Mouse (Mus musculus) neural tube, embryonic 11.5 days (tissue): ENCODE measurements around the gene Stard3nl. TPM values are rescaled to one million over a fixed set of nuclear protein-coding genes. Genes with fewer than 3 reads are reported as not detected.
A peak's percentile ranks its signal among the peaks of the same experiment; 100 is the strongest.

Experiments
- ATAC-seq: fragments of 200-750 bp; cut with Nextera tagmentation; 2 replicates; pipeline ENCODE4 v1.8.0; 2017; ENCODE audit warnings: moderate number of reproducible peaks, mild to moderate bottlenecking, moderate TSS enrichment, moderate library complexity; ENCODE audit not compliant: insufficient read depth, low FRiP score, low TSS enrichment
- DNase-seq: peaks from one replicate; pipeline ENCODE4 v3.0.0-alpha.2; 2015; ENCODE audit warnings: low spot score
- H3K27ac ChIP-seq: fragments of 300-500 bp; sonication (generic); 2 replicates; pipeline ENCODE4 v1.5.1; 2014; ENCODE audit warnings: low read depth, mild to moderate bottlenecking, low read length
- H3K27me3 ChIP-seq: fragments of 300-500 bp; sonication (generic); 2 replicates; pipeline ENCODE4 v1.6.1; 2014; ENCODE audit warnings: mild to moderate bottlenecking, low read length, mixed read lengths; ENCODE audit not compliant: control insufficient read depth, insufficient read depth
- H3K36me3 ChIP-seq: fragments of 300-500 bp; sonication (generic); 2 replicates; pipeline ENCODE4 v1.6.1; 2014; ENCODE audit warnings: mild to moderate bottlenecking, low read length, moderate library complexity, mixed read lengths; ENCODE audit not compliant: control insufficient read depth, insufficient read depth
- H3K4me1 ChIP-seq: fragments of 300-500 bp; sonication (generic); 2 replicates; pipeline ENCODE4 v1.6.1; 2014; ENCODE audit warnings: low read length, mixed read lengths; ENCODE audit not compliant: control insufficient read depth, insufficient read depth
- H3K4me2 ChIP-seq: fragments of 300-500 bp; sonication (generic); 2 replicates; pipeline ENCODE4 v1.6.1; 2014; ENCODE audit warnings: low read depth, mild to moderate bottlenecking, moderate library complexity
- H3K4me3 ChIP-seq: fragments of 300-500 bp; sonication (generic); 2 replicates; pipeline ENCODE4 v1.5.1; 2014; ENCODE audit warnings: low read depth, low read length
- H3K9ac ChIP-seq: fragments of 300-500 bp; sonication (generic); 2 replicates; pipeline ENCODE4 v1.6.1; 2014; ENCODE audit warnings: mild to moderate bottlenecking, low read length
- H3K9me3 ChIP-seq: fragments of 300-500 bp; sonication (generic); 2 replicates; pipeline ENCODE4 v1.6.1; 2016; ENCODE audit warnings: low read length; ENCODE audit not compliant: control insufficient read depth
- WGBS: fragments of 180-500 bp; shearing (Covaris S2); extraction: QIAGEN DNeasy Blood & Tissue Kit; methylation state at CpG from one replicate; pipeline ENCODE4 v1.1.7; 2014; 5-methylcytosine and 5-hydroxymethylcytosine counted together
- polyA plus RNA-seq: library from polyadenylated mRNA; unstranded; fragments of >200 nt; fragmentation: Nextera tagmentation; extraction: Ambion mirVana; gene quantifications from 2 replicates; pipeline ENCODE4 v1.2.1, GENCODE M21; 2014

Stard3nl gene
- polyA plus RNA-seq, 1 experiment from 2014 or later, result 132 TPM

- Histone ChIP-seq H3K27me3 (no peaks in the 10 kb centered on the region), H3K36me3 (no peaks in the 10 kb centered on the region), H3K4me3 (no peak overlapping the region), H3K27ac (no peak overlapping the region), H3K4me2 (no peak overlapping the region), H3K4me1 (no peaks in the 10 kb centered on the region), H3K9me3 (no peaks in the 10 kb centered on the region), H3K9ac (no peak overlapping the region)
- 95% methylated on average over 1 of the region's 1 CpGs for WGBS
- ATAC-seq (no peak), DNase-seq (no peak)
These were observed 19.7 kb upstream of the Stard3nl start for GRCm38 (mm10) chr13:19415337-19415736.

DNA sequence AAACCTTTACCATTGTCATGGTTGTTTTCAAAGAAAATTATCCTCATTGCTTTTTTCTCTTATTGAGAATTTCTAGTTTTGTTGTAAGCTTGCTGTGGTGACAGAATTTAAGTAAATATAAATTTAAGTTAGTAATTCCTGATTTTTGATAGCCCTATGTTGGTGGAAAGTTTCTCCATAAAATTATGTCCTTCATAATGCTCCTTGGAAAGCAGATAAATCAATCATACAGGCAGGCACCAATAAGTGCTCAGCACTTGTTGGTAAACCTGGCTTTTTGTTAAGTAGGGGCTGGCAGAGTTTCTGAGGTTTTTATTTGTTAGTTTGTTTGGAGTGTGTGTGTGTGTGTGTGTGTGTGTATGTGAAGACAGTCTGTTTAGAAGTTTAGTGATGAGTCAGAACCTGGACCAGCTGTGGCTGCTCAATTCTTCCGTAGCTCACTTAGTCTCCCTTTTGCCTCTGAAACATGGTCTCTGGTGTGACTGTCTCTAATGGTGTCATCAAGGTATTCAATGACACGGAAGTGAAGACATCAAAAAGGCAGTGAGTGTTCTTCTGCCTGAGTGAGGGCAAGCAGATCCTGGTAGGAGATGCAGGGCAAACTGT lies 16.8 kb upstream of the Stard3nl start:
- Histone ChIP-seq H3K4me3 (no peak overlapping the region), H3K4me1 (no peaks in the 10 kb centered on the region), H3K4me2 (no peak overlapping the region), H3K9me3 (no peaks in the 10 kb centered on the region), H3K27ac (no peak overlapping the region), H3K36me3 (no peaks in the 10 kb centered on the region), H3K27me3 (no peaks in the 10 kb centered on the region), H3K9ac (no peak overlapping the region)
- WGBS, result 84% methylated on average over 2 of the region's 2 CpGs
- DNase-seq, result no peak
- ATAC-seq, result no peak

- 76% methylated on average over 5 of the region's 5 CpGs for WGBS
- no peaks in the 10 kb centered on the region for H3K36me3 ChIP-seq
- H3K27me3 ChIP-seq, result no peaks in the 10 kb centered on the region
- no peak overlapping the region for H3K4me3 ChIP-seq
- no peaks in the 10 kb centered on the region for H3K4me1 ChIP-seq
- ATAC-seq, result no peak
- no peak overlapping the region for H3K27ac ChIP-seq
- no peak overlapping the region for H3K4me2 ChIP-seq
- no peaks in the 10 kb centered on the region for H3K9me3 ChIP-seq
- no peak for DNase-seq
- no peak overlapping the region for H3K9ac ChIP-seq
These were observed 16.3 kb upstream of the Stard3nl start for GRCm38 (mm10) chr13:19411886-19412285.

- Histone ChIP-seq H3K9ac (no peak overlapping the region), H3K4me3 (no peak overlapping the region), H3K36me3 (no peaks in the 10 kb centered on the region), H3K27me3 (no peaks in the 10 kb centered on the region), H3K4me2 (no peak overlapping the region), H3K4me1 (no peaks in the 10 kb centered on the region), H3K9me3 (no peaks in the 10 kb centered on the region), H3K27ac (no peak overlapping the region)
- ATAC-seq, result no peak
- no peak for DNase-seq
- 90% methylated on average over 4 of the region's 4 CpGs for WGBS
These were observed 15.1 kb upstream of the Stard3nl start for GRCm38 (mm10) chr13:19410694-19411093.

DNA sequence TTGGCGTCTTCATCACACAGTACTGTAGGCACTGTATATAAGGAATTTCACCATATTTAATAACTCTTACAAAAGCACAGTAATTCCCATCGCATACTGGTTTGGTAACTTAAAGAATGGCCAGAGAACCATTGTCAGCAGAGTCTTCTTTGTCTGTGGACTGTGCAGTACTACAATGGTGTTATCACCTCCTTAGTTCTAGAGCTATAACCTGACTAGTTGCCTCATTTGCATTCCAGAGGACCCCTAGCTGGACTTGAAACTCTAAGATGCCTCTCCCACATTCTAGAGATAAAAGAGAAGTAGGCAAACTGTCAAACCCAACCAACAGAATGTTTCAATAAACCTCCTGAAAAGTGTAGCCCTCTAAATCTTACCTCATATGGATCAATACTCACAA lies 12.4 kb upstream of the Stard3nl start:
- H3K9me3 ChIP-seq, result no peaks in the 10 kb centered on the region
- ATAC-seq (no peak), DNase-seq (no peak)
- H3K4me3 ChIP-seq, result no peak overlapping the region
- H3K27ac ChIP-seq, result no peak overlapping the region
- no peak overlapping the region for H3K9ac ChIP-seq
- no peaks in the 10 kb centered on the region for H3K36me3 ChIP-seq
- H3K4me2 ChIP-seq, result no peak overlapping the region
- 88% methylated on average over 2 of the region's 2 CpGs for WGBS
- no peaks in the 10 kb centered on the region for H3K4me1 ChIP-seq
- no peaks in the 10 kb centered on the region for H3K27me3 ChIP-seq

- WGBS, result 86% methylated on average over 2 of the region's 2 CpGs
- H3K4me1 ChIP-seq, result no peaks in the 10 kb centered on the region
- H3K4me2 ChIP-seq, result no peak overlapping the region
- H3K27ac ChIP-seq, result no peak overlapping the region
- no peak overlapping the region for H3K9ac ChIP-seq
- DNase-seq (no peak), ATAC-seq (no peak)
- no peaks in the 10 kb centered on the region for H3K9me3 ChIP-seq
- no peak overlapping the region for H3K4me3 ChIP-seq
- H3K27me3 ChIP-seq, result no peaks in the 10 kb centered on the region
- H3K36me3 ChIP-seq, result no peaks in the 10 kb centered on the region
These were observed 9.0 kb upstream of the Stard3nl start for GRCm38 (mm10) chr13:19404623-19405022.

- H3K4me1 ChIP-seq, result no peaks in the 10 kb centered on the region
- peak overlapping the region; percentile 53 for H3K4me2 ChIP-seq
- H3K9me3 ChIP-seq, result no peaks in the 10 kb centered on the region
- under 1% methylated on average over 25 of the region's 25 CpGs for WGBS
- ATAC-seq (peak; percentile 82), DNase-seq (no peak)
- no peaks in the 10 kb centered on the region for H3K36me3 ChIP-seq
- H3K4me3 ChIP-seq, result peak overlapping the region; percentile 86
- no peaks in the 10 kb centered on the region for H3K27me3 ChIP-seq
- H3K9ac ChIP-seq, result peak overlapping the region; percentile 88
- peak overlapping the region; percentile 73; the same call in 1 of the 2 replicates for H3K27ac ChIP-seq
These were observed 552 bp downstream of the Stard3nl start for GRCm38 (mm10) chr13:19394798-19395687.

DNA sequence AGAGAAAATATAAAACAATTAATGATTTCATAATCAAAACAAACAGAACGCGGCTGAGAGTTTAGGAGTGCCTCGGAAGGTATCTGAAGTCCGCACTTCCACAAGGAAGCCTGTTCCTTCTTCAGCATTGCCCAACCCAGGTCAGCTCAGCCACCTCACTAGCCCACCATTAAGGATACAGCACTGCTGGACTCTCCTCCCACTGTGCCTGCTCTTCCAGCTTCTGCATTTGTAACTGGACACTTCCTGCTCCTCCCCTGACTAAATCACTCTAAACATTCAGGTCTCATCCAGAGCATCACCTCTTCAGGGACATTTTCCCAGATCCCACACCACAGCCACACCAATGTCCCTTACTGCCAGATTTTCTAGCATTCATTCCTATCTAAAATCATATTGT lies 1.4 kb downstream of the Stard3nl start:
- no peak for DNase-seq
- 71% methylated on average over 4 of the region's 4 CpGs for WGBS
- no peak overlapping the region for H3K4me3 ChIP-seq
- no peaks in the 10 kb centered on the region for H3K9me3 ChIP-seq
- no peaks in the 10 kb centered on the region for H3K36me3 ChIP-seq
- no peaks in the 10 kb centered on the region for H3K4me1 ChIP-seq
- no peak overlapping the region for H3K9ac ChIP-seq
- H3K27me3 ChIP-seq, result no peaks in the 10 kb centered on the region
- H3K4me2 ChIP-seq, result peak overlapping the region; percentile 10; the same call in 1 of the 2 replicates
- ATAC-seq, result no peak
- H3K27ac ChIP-seq, result no peak overlapping the region

DNA sequence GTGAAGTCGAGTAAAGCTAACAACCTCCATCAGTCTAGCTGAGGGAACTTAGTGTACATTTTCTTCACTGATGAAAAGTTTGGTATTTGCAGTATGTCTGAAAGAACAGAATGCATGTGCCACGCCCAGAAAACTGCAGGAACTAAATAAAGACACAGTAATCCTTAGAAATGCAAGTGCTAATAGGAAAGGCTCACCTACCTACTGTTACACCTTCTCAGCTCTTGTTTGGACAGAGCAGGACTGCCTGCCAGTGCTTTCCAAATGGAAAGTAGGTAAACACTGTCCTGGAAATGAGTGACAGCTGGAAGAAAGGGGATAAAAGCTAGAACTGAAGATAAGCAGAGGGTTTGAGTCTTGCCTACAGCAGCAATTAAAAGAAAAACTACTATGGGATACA lies 1.9 kb downstream of the Stard3nl start:
- no peak for DNase-seq
- ATAC-seq, result no peak
- Histone ChIP-seq H3K36me3 (no peaks in the 10 kb centered on the region), H3K27ac (no peak overlapping the region), H3K27me3 (no peaks in the 10 kb centered on the region), H3K4me3 (no peak overlapping the region), H3K4me2 (no peak overlapping the region), H3K9ac (no peak overlapping the region), H3K9me3 (no peaks in the 10 kb centered on the region), H3K4me1 (no peaks in the 10 kb centered on the region)
- 82% methylated on average over 2 of the region's 2 CpGs for WGBS
